Mouse (Mus musculus) forebrain, embryonic 15.5 days (tissue): ENCODE data around the gene Slc2a9. TPM values are rescaled to one million over a fixed set of nuclear protein-coding genes. Genes with fewer than 3 reads are reported as not detected.

Experiments
- ATAC-seq: fragments of 200-750 bp; cut with Nextera tagmentation; replicated peaks from 2 replicates; pipeline ENCODE4 v1.8.0; 2017; ENCODE audit warnings: mild to moderate bottlenecking, moderate TSS enrichment, moderate library complexity
- H3K27ac ChIP-seq: fragments of 300-500 bp; sonication (generic); replicated peaks from 2 replicates; pipeline ENCODE4 v1.5.1; 2015; ENCODE audit warnings: mild to moderate bottlenecking, inconsistent platforms
- H3K27me3 ChIP-seq: fragments of 300-500 bp; sonication (generic); 2 replicates; pipeline ENCODE4 v1.6.1; 2015; ENCODE audit warnings: inconsistent platforms
- H3K36me3 ChIP-seq: fragments of 300-500 bp; sonication (generic); 2 replicates; pipeline ENCODE4 v1.6.1; 2015; ENCODE audit warnings: mild to moderate bottlenecking, inconsistent platforms
- H3K4me1 ChIP-seq: fragments of 300-500 bp; sonication (generic); 2 replicates; pipeline ENCODE4 v1.6.1; 2015; ENCODE audit warnings: inconsistent platforms
- H3K4me2 ChIP-seq: fragments of 300-500 bp; sonication (generic); replicated peaks from 2 replicates; pipeline ENCODE4 v1.6.1; 2015; ENCODE audit warnings: mild to moderate bottlenecking, inconsistent platforms
- H3K4me3 ChIP-seq: fragments of 300-500 bp; sonication (generic); 2 replicates; pipeline ENCODE4 v1.5.1; 2015; ENCODE audit warnings: mild to moderate bottlenecking, inconsistent platforms
- H3K9ac ChIP-seq: fragments of 300-500 bp; sonication (generic); replicated peaks from 2 replicates; pipeline ENCODE4 v1.6.1; 2015; ENCODE audit warnings: mild to moderate bottlenecking, inconsistent platforms
- H3K9me3 ChIP-seq: fragments of 300-500 bp; sonication (generic); 2 replicates; pipeline ENCODE4 v1.6.1; 2016; ENCODE audit warnings: inconsistent platforms
- WGBS: fragments of 180-500 bp; shearing (Covaris S2); methylation state at CpG from one replicate; pipeline ENCODE4 v1.1.7; 2015; ENCODE audit warnings: mixed read lengths; 5-methylcytosine and 5-hydroxymethylcytosine counted together
- polyA plus RNA-seq: library from polyadenylated mRNA; unstranded; fragments of >200 nt; fragmentation: Nextera tagmentation; extraction: Ambion mirVana; gene quantifications from 2 replicates; pipeline ENCODE4 v1.2.1, GENCODE M21; 2015

The Slc2a9 gene
- polyA plus RNA-seq, 1 experiment from 2014 or later: 0.15 TPM

GRCm38 (mm10) chr5:38532084-38532483 lies 29.1 kb upstream of the Slc2a9 start:
- Histone ChIP-seq H3K9ac (no peak overlapping the region), H3K9me3 (no peaks in the 10 kb centered on the region), H3K4me1 (no peaks in the 10 kb centered on the region), H3K27ac (no peak overlapping the region), H3K4me3 (no peak overlapping the region), H3K27me3 (no peaks in the 10 kb centered on the region), H3K36me3 (peaks cover 88% of the 10 kb centered on the region), H3K4me2 (no peak overlapping the region)
- 60% methylated on average over 4 of the region's 4 CpGs for WGBS
- peak; percentile 63 for ATAC-seq

- Histone ChIP-seq H3K9me3 (no peaks in the 10 kb centered on the region), H3K4me2 (no peak overlapping the region), H3K4me3 (no peak overlapping the region), H3K4me1 (no peaks in the 10 kb centered on the region), H3K27ac (no peak overlapping the region), H3K9ac (no peak overlapping the region), H3K27me3 (no peaks in the 10 kb centered on the region), H3K36me3 (peaks cover 82% of the 10 kb centered on the region)
- ATAC-seq: peak; percentile 26; the same call in 1 of the 2 replicates
- 77% methylated on average over 6 of the region's 6 CpGs for WGBS
These were observed 26.9 kb upstream of the Slc2a9 start for GRCm38 (mm10) chr5:38529724-38530428.

GRCm38 (mm10) chr5:38522977-38523376 lies 20.0 kb upstream of the Slc2a9 start:
- no peak overlapping the region for H3K27ac ChIP-seq
- H3K9ac ChIP-seq: no peak overlapping the region
- no peak for ATAC-seq
- H3K4me3 ChIP-seq: no peak overlapping the region
- H3K27me3 ChIP-seq: no peaks in the 10 kb centered on the region
- WGBS: 95% methylated on average over 5 of the region's 5 CpGs
- no peaks in the 10 kb centered on the region for H3K4me1 ChIP-seq
- H3K4me2 ChIP-seq: no peak overlapping the region
- H3K9me3 ChIP-seq: no peaks in the 10 kb centered on the region
- H3K36me3 ChIP-seq: peaks cover 25% of the 10 kb centered on the region

- H3K9me3 ChIP-seq: no peaks in the 10 kb centered on the region
- H3K4me3 ChIP-seq: no peak overlapping the region
- H3K4me1 ChIP-seq: no peaks in the 10 kb centered on the region
- no peak overlapping the region for H3K27ac ChIP-seq
- no peak for ATAC-seq
- H3K27me3 ChIP-seq: no peaks in the 10 kb centered on the region
- 30% methylated on average over 1 of the region's 1 CpGs for WGBS
- 0 out of 2 replicates have a peak, but pooled peaks cover 5% of the 10 kb centered on the region for H3K36me3 ChIP-seq
- H3K4me2 ChIP-seq: no peak overlapping the region
- H3K9ac ChIP-seq: no peak overlapping the region
These were observed 17.9 kb upstream of the Slc2a9 start for GRCm38 (mm10) chr5:38520838-38521237.

- WGBS: 57% methylated on average over 6 of the region's 6 CpGs
- H3K27ac ChIP-seq: no peak overlapping the region
- no peak overlapping the region for H3K4me3 ChIP-seq
These were observed 13.3 kb upstream of the Slc2a9 start for GRCm38 (mm10) chr5:38516267-38516666.

GRCm38 (mm10) chr5:38512991-38513390 lies 10.0 kb upstream of the Slc2a9 start:
- no peak for ATAC-seq
- no peak overlapping the region for H3K4me2 ChIP-seq
- no peak overlapping the region for H3K4me3 ChIP-seq
- no peaks in the 10 kb centered on the region for H3K36me3 ChIP-seq
- no peak overlapping the region for H3K9ac ChIP-seq
- H3K27ac ChIP-seq: no peak overlapping the region
- no peaks in the 10 kb centered on the region for H3K4me1 ChIP-seq
- H3K27me3 ChIP-seq: no peaks in the 10 kb centered on the region
- WGBS: 38% methylated on average over 2 of the region's 2 CpGs
- H3K9me3 ChIP-seq: no peaks in the 10 kb centered on the region

More at GRCm38 (mm10) chr5:38516267-38516666, 13.3 kb upstream of the Slc2a9 start:
- H3K9me3 ChIP-seq: no peaks in the 10 kb centered on the region
- no peaks in the 10 kb centered on the region for H3K4me1 ChIP-seq
- H3K27me3 ChIP-seq: no peaks in the 10 kb centered on the region
- no peak overlapping the region for H3K9ac ChIP-seq
- ATAC-seq: no peak
- H3K36me3 ChIP-seq: no peaks in the 10 kb centered on the region
- H3K4me2 ChIP-seq: no peak overlapping the region

- no peaks in the 10 kb centered on the region for H3K36me3 ChIP-seq
- 88% methylated on average over 4 of the region's 4 CpGs for WGBS
- no peak for ATAC-seq
- H3K4me3 ChIP-seq: no peak overlapping the region
- no peak overlapping the region for H3K27ac ChIP-seq
- H3K4me1 ChIP-seq: no peaks in the 10 kb centered on the region
- no peak overlapping the region for H3K9ac ChIP-seq
- no peak overlapping the region for H3K4me2 ChIP-seq
- no peaks in the 10 kb centered on the region for H3K27me3 ChIP-seq
- H3K9me3 ChIP-seq: no peaks in the 10 kb centered on the region
These were observed 6.6 kb upstream of the Slc2a9 start for GRCm38 (mm10) chr5:38509568-38509967.

- Histone ChIP-seq H3K36me3 (no peaks in the 10 kb centered on the region), H3K9ac (no peak overlapping the region), H3K27me3 (no peaks in the 10 kb centered on the region), H3K9me3 (no peaks in the 10 kb centered on the region), H3K4me1 (no peaks in the 10 kb centered on the region), H3K4me2 (no peak overlapping the region), H3K27ac (no peak overlapping the region), H3K4me3 (no peak overlapping the region)
- WGBS: 95% methylated on average over 3 of the region's 3 CpGs
- ATAC-seq: no peak
These were observed 2.5 kb upstream of the Slc2a9 start for GRCm38 (mm10) chr5:38505435-38505765.

GRCm38 (mm10) chr5:38504747-38505434 lies 1.9 kb upstream of the Slc2a9 start:
- Histone ChIP-seq H3K9me3 (no peaks in the 10 kb centered on the region), H3K4me1 (no peaks in the 10 kb centered on the region), H3K9ac (no peak overlapping the region), H3K4me3 (no peak overlapping the region), H3K36me3 (no peaks in the 10 kb centered on the region), H3K27ac (no peak overlapping the region), H3K27me3 (no peaks in the 10 kb centered on the region), H3K4me2 (no peak overlapping the region)
- ATAC-seq: no peak
- 70% methylated on average over 6 of the region's 6 CpGs for WGBS

- no peak overlapping the region for H3K9ac ChIP-seq
- no peaks in the 10 kb centered on the region for H3K4me1 ChIP-seq
- no peak overlapping the region for H3K4me2 ChIP-seq
- WGBS: 84% methylated on average over 1 of the region's 1 CpGs
- H3K27ac ChIP-seq: no peak overlapping the region
- H3K4me3 ChIP-seq: no peak overlapping the region
- ATAC-seq: no peak
- no peaks in the 10 kb centered on the region for H3K27me3 ChIP-seq
- no peaks in the 10 kb centered on the region for H3K9me3 ChIP-seq
- no peaks in the 10 kb centered on the region for H3K36me3 ChIP-seq
These were observed 1.2 kb upstream of the Slc2a9 start for GRCm38 (mm10) chr5:38504116-38504515.

- Histone ChIP-seq H3K36me3 (no peaks in the 10 kb centered on the region), H3K4me3 (no peak overlapping the region), H3K9me3 (no peaks in the 10 kb centered on the region), H3K27me3 (no peaks in the 10 kb centered on the region), H3K27ac (no peak overlapping the region), H3K4me2 (no peak overlapping the region), H3K4me1 (no peaks in the 10 kb centered on the region), H3K9ac (no peak overlapping the region)
- ATAC-seq: no peak
- 93% methylated on average over 8 of the region's 8 CpGs for WGBS
These were observed 2.9 kb downstream of the Slc2a9 start for GRCm38 (mm10) chr5:38500043-38500442.

- H3K27ac ChIP-seq: no peak overlapping the region
- 69% methylated on average over 7 of the region's 7 CpGs for WGBS
- H3K9ac ChIP-seq: no peak overlapping the region
- H3K4me2 ChIP-seq: no peak overlapping the region
- no peaks in the 10 kb centered on the region for H3K4me1 ChIP-seq
- H3K9me3 ChIP-seq: no peaks in the 10 kb centered on the region
- no peak overlapping the region for H3K4me3 ChIP-seq
- H3K36me3 ChIP-seq: no peaks in the 10 kb centered on the region
- H3K27me3 ChIP-seq: no peaks in the 10 kb centered on the region
- ATAC-seq: no peak; the same call in 1 of the 2 replicates
These were observed 3.6 kb downstream of the Slc2a9 start for GRCm38 (mm10) chr5:38499316-38499811.
